Mouse (Mus musculus) retina, postnatal 1 day (tissue): ENCODE data around the gene Vmn1r131.
"Not testable (repeated sequence)": the region's sequence is repeated elsewhere in the genome, so short reads cannot be mapped to it uniquely, and the experiment has no call there.

Experiments
- DNase-seq: peaks from one replicate; pipeline ENCODE4 v3.0.0-alpha.2; 2012

Vmn1r131 gene

DNA sequence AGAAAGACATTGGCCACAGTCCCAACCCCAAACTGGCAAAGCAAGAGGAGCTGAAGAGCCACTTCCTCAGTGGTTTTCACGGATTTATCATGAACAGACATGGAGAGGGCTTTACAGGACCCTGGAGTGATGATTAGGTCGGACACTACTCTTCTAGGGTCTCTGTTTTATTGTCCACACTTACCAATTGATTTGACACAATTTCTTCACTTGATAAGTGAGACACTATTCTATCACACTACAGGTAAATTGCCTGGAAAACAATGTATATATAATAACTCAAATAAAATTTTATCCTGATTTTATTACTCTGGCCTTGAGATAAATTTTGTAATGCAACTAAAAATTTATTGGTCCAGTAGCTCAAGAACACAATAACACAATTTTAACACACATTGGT is at the start of gene Vmn1r131:
TSS of gene Vmn1r131 (minus strand) at position 101 of the 400 bp plus-strand sequence.
- DNase-seq, result not testable (repeated sequence)

DNA sequence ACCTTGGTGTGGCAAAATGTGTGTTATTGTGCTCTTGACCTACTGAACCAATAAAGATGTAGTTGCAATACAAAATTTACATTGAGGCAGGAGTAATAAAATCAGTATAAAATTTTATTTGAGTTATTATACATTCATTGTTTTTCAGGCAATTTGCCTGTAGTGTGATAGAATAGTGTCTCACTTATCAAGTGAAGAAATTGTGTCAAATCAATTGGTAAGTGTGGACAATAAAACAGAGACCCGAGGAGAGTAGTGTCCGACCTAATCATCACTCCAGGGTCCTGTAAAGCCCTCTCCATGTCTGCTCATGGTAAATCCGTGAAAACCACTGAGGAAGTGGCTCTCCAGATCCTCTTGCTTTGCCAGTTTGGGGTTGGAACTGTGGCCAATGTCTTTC is 34.4 kb downstream of the Vmn1r131 start, which contains the start of gene Vmn1r130:
TSS of gene Vmn1r130 (plus strand) at position 301 of the 400 bp plus-strand sequence.
- not testable (repeated sequence) for DNase-seq
